Mouse (Mus musculus): ENCODE results near the gene Armcx6. TPM values are rescaled to one million over a fixed set of nuclear protein-coding genes. Genes with fewer than 3 reads are reported as not detected.

Gene Armcx6
- polyA plus RNA-seq (2021; fragmentation: Nextera tagmentation): 2.3 and 3.8 TPM in 2 replicates
- long read RNA-seq, experiment 1, partial matches to known transcripts: 0 of 6 reads
- long read RNA-seq, experiment 1, other reads (novel, unspliced or antisense): 3 of 6 reads
- long read RNA-seq, experiment 2, transcript Armcx6-201 (4 exons, 2,024 nt): major isoform, 20 of 31 reads
- long read RNA-seq, experiment 2, partial matches to known transcripts: 4 of 31 reads
- long read RNA-seq, experiment 2, other reads (novel, unspliced or antisense): 5 of 31 reads

GRCm38 (mm10) chrX:134750764-134751592 lies at the start of gene Armcx6:
Armcx6 (minus strand) TSS chrX:134751417.

GRCm38 (mm10) chrX:134756434-134757292 lies 5.4 kb upstream of the Armcx6 start, which contains the start of gene Armcx3:
Armcx3 (plus strand) TSS chrX:134756595.

GRCm38 (mm10) chrX:134717752-134718308 lies 33.4 kb downstream of the Armcx6 start, which contains the start of gene Armcx1:
Armcx1 (plus strand) TSS chrX:134717963.

Small RNA genes lying within 50 kb of the gene (microRNA-seq; reads per million reads assigned to microRNA genes)
- 1.7 reads per million for gene Mir7093

Other genes with a start within 250 kb of the Armcx6 start
- 25.1 and 27.0 TPM in 2 replicates for gene Timm8a1, start 209.6 kb downstream of the Armcx6 start, polyA plus RNA-seq (2021; fragmentation: Nextera tagmentation)
- 0.48 and 0.64 TPM in 2 replicates for gene Btk, start 167.8 kb downstream of the Armcx6 start, polyA plus RNA-seq (2021; fragmentation: Nextera tagmentation)
- 1,308 and 1,334 TPM in 2 replicates for gene Rpl36a, start 165.8 kb downstream of the Armcx6 start, polyA plus RNA-seq (2021; fragmentation: Nextera tagmentation)
- gene Gla, start 150.3 kb downstream of the Armcx6 start, polyA plus RNA-seq (2021; fragmentation: Nextera tagmentation): 1.3 and 1.9 TPM in 2 replicates
- 76.5 and 84.8 TPM in 2 replicates for gene Hnrnph2, start 150.2 kb downstream of the Armcx6 start, polyA plus RNA-seq (2021; fragmentation: Nextera tagmentation)
- 1.5 and 1.6 TPM in 2 replicates for gene Armcx4, start 64.9 kb downstream of the Armcx6 start, polyA plus RNA-seq (2021; fragmentation: Nextera tagmentation)
- 35.4 and 35.9 TPM in 2 replicates for gene Armcx1, start 33.5 kb downstream of the Armcx6 start, polyA plus RNA-seq (2021; fragmentation: Nextera tagmentation)
- 53.5 and 57.6 TPM in 2 replicates for gene Armcx3, start 5.2 kb upstream of the Armcx6 start, polyA plus RNA-seq (2021; fragmentation: Nextera tagmentation)
- gene Armcx2, start 57.8 kb upstream of the Armcx6 start, polyA plus RNA-seq (2021; fragmentation: Nextera tagmentation): 15.2 and 16.4 TPM in 2 replicates
- 0.11 TPM in 1 of 2 replicates, not detected in the other for gene Nxf2, start 213.3 kb upstream of the Armcx6 start, polyA plus RNA-seq (2021; fragmentation: Nextera tagmentation)

All from layer of hippocampus, adult 6 months (tissue).